Mouse (Mus musculus): ENCODE results near the gene Pgap3.

Gene Pgap3

GRCm38 (mm10) chr11:98355732-98356299 lies 44.5 kb downstream of the Pgap3 start:
- DNase-seq (ENCODE audit: low read depth, low spot score), result peak; percentile 92

- DNase-seq (ENCODE audit: low read depth, low spot score), result no peak
Measured at GRCm38 (mm10) chr11:98354445-98354844, 45.8 kb downstream of the Pgap3 start.

GRCm38 (mm10) chr11:98353651-98354211 lies 46.6 kb downstream of the Pgap3 start:
- DNase-seq (ENCODE audit: low read depth, low spot score), result no peak

GRCm38 (mm10) chr11:98352272-98352990 lies 47.9 kb downstream of the Pgap3 start:
- no peak for DNase-seq (ENCODE audit: low read depth, low spot score)

- DNase-seq (ENCODE audit: low read depth, low spot score), result no peak
Measured at GRCm38 (mm10) chr11:98349308-98349707, 51.0 kb downstream of the Pgap3 start.

GRCm38 (mm10) chr11:98348083-98348961 lies 52.0 kb downstream of the Pgap3 start, which contains the start of gene Ppp1r1b:
Ppp1r1b (plus strand) TSS chr11:98348404.
- no peak for DNase-seq (ENCODE audit: low read depth, low spot score)

GRCm38 (mm10) chr11:98347385-98348082 lies 52.8 kb downstream of the Pgap3 start:
- no peak for DNase-seq (ENCODE audit: low read depth, low spot score)

GRCm38 (mm10) chr11:98346168-98346567 lies 54.1 kb downstream of the Pgap3 start:
- no peak for DNase-seq (ENCODE audit: low read depth, low spot score)

- peak; percentile 73 for DNase-seq (ENCODE audit: low read depth, low spot score)
Measured at GRCm38 (mm10) chr11:98345253-98345652, 55.0 kb downstream of the Pgap3 start.

GRCm38 (mm10) chr11:98342000-98342945 lies 58.0 kb downstream of the Pgap3 start:
- peak; percentile 92 for DNase-seq (ENCODE audit: low read depth, low spot score)

- no peak for DNase-seq (ENCODE audit: low read depth, low spot score)
Measured at GRCm38 (mm10) chr11:98341174-98341573, 59.1 kb downstream of the Pgap3 start.

- DNase-seq (ENCODE audit: low read depth, low spot score), result no peak
Measured at GRCm38 (mm10) chr11:98340597-98340996, 59.7 kb downstream of the Pgap3 start.

GRCm38 (mm10) chr11:98339679-98340287 lies 60.5 kb downstream of the Pgap3 start:
- no peak for DNase-seq (ENCODE audit: low read depth, low spot score)

GRCm38 (mm10) chr11:98339071-98339501 lies 61.2 kb downstream of the Pgap3 start:
- no peak for DNase-seq (ENCODE audit: low read depth, low spot score)

All from forelimb bud, embryonic 11.5 days (tissue).